Mouse (Mus musculus): ENCODE measurements around the gene 1110017D15Rik.
"Not testable (repeated sequence)": the region's sequence is repeated elsewhere in the genome, so short reads cannot be mapped to it uniquely, and the experiment has no call there.

The 1110017D15Rik gene

GRCm38 (mm10) chr4:41479456-41479804 is 37.7 kb downstream of the 1110017D15Rik start:
- no peak for DNase-seq (ENCODE audit: low spot score)

GRCm38 (mm10) chr4:41478751-41479455 is 38.2 kb downstream of the 1110017D15Rik start:
- no peak for DNase-seq (ENCODE audit: low spot score)

- no peak for DNase-seq (ENCODE audit: low spot score)
Observed at GRCm38 (mm10) chr4:41477648-41478160, 39.4 kb downstream of the 1110017D15Rik start.

- no peak for DNase-seq (ENCODE audit: low spot score)
Observed at GRCm38 (mm10) chr4:41471384-41471689, 45.8 kb downstream of the 1110017D15Rik start.

- peak; percentile 53 for DNase-seq (ENCODE audit: low spot score)
Observed at GRCm38 (mm10) chr4:41470684-41471383, 46.3 kb downstream of the 1110017D15Rik start.

- DNase-seq (ENCODE audit: low spot score): no peak
Observed at GRCm38 (mm10) chr4:41470051-41470683, 47.0 kb downstream of the 1110017D15Rik start.

- DNase-seq (ENCODE audit: low spot score): no peak
Observed at GRCm38 (mm10) chr4:41469199-41469598, 47.9 kb downstream of the 1110017D15Rik start.

- peak; percentile 65 for DNase-seq (ENCODE audit: low spot score)
Observed at GRCm38 (mm10) chr4:41468396-41469080, 48.6 kb downstream of the 1110017D15Rik start.

- DNase-seq (ENCODE audit: low spot score): no peak
Observed at GRCm38 (mm10) chr4:41465287-41465665, 51.9 kb downstream of the 1110017D15Rik start.

GRCm38 (mm10) chr4:41464345-41465286 is 52.5 kb downstream of the 1110017D15Rik start, which contains the start of the genes Kif24 and Nudt2:
Gene Kif24 (minus strand): TSS chr4:41464887.
Gene Nudt2 (plus strand): TSS chr4:41465151.
- DNase-seq (ENCODE audit: low spot score): peak; percentile 99

GRCm38 (mm10) chr4:41463051-41463738 is 53.9 kb downstream of the 1110017D15Rik start:
- not testable (repeated sequence) for DNase-seq (ENCODE audit: low spot score)

- DNase-seq (ENCODE audit: low spot score): no peak
Observed at GRCm38 (mm10) chr4:41460690-41461089, 56.4 kb downstream of the 1110017D15Rik start.

All from layer of hippocampus, adult 11-12 months (tissue).